ENCODE assay signal across 18 mouse cellular contexts in genomic region chr7:130985716-130986115, GRCm38 (mm10). TPM values are rescaled to one million over a fixed set of nuclear protein-coding genes. Genes with fewer than 3 reads are reported as not detected.
"Had no signal": no experiment of that assay in that cellular context is flagged by ENCODE, and none has a peak within 500 bp of the region (broad histone marks: within the 10 kb centered on the region; RNA-seq: fewer than 3 reads in every experiment).

No protein-coding gene starts in this region.

- ATAC-seq: midbrain, embryonic 15.5 days had no signal

- H3K27ac ChIP-seq: lung, embryonic 15.5 days; macrophage; midbrain, embryonic 15.5 days; neural tube, embryonic 13.5 days; stomach, embryonic 15.5 days had no signal

- H3K36me3 ChIP-seq: limb, embryonic 12.5 days; lung, embryonic 15.5 days; midbrain, embryonic 15.5 days; neural tube, embryonic 13.5 days; stomach, embryonic 15.5 days had no signal

- H3K9ac ChIP-seq: limb, embryonic 12.5 days; lung, embryonic 15.5 days; midbrain, embryonic 15.5 days; neural tube, embryonic 13.5 days; stomach, embryonic 15.5 days had no signal

- H3K9me3 ChIP-seq: limb, embryonic 12.5 days; lung, embryonic 15.5 days; midbrain, embryonic 15.5 days; neural tube, embryonic 13.5 days; stomach, embryonic 15.5 days had no signal

- H3K27me3 ChIP-seq: limb, embryonic 12.5 days; lung, embryonic 15.5 days; midbrain, embryonic 15.5 days; neural tube, embryonic 13.5 days; stomach, embryonic 15.5 days had no signal

- H3K4me1 ChIP-seq: megakaryocyte, embryonic 14.5 days; midbrain, embryonic 15.5 days had no signal

- H3K4me2 ChIP-seq: limb, embryonic 12.5 days; liver, embryonic 11.5 days; lung, embryonic 15.5 days; midbrain, embryonic 11.5 days; midbrain, embryonic 15.5 days; neural tube, embryonic 13.5 days; stomach, embryonic 15.5 days had no signal

- H3K4me3 ChIP-seq: limb, embryonic 12.5 days; lung, embryonic 15.5 days; megakaryocyte, embryonic 14.5 days; midbrain, embryonic 15.5 days; neural tube, embryonic 13.5 days; stomach, embryonic 15.5 days had no signal

- DNase-seq: kidney, adult 11 months; kidney, postnatal 14 days; lung, postnatal 14 days; retina, postnatal 1 day; right cerebral cortex, postnatal 4 days; spleen, adult 18-20 months; thymus, postnatal 4 days had no signal

RNA-seq across cellular contexts. Expression of gene Dmbt1, which starts 46.1 kb away (rescaled TPM):
- total RNA-seq: left cerebral cortex, postnatal 36 days had no signal
- polyA plus RNA-seq: kidney, embryonic 14.5 days; limb, embryonic 12.5 days; liver, embryonic 11.5 days; lung, embryonic 15.5 days; macrophage; midbrain, embryonic 11.5 days; neural tube, embryonic 13.5 days had no signal
